Mouse (Mus musculus): Measurements from ENCODE around the gene Cldn10. TPM values are rescaled to one million over a fixed set of nuclear protein-coding genes. Genes with fewer than 3 reads are reported as not detected.
"Not testable (repeated sequence)": the region's sequence is repeated elsewhere in the genome, so short reads cannot be mapped to it uniquely, and the experiment has no call there.

Cldn10 gene
- 1 to 10 TPM; 1.3 to 1.5 TPM for total RNA-seq (2021)
- long read RNA-seq, experiment 1, partial matches to known transcripts, result 0 of 1 reads
- long read RNA-seq, experiment 1, other reads (novel, unspliced or antisense), result 1 of 1 reads
- long read RNA-seq, experiment 2, partial matches to known transcripts, result 0 of 1 reads
- long read RNA-seq, experiment 2, other reads (novel, unspliced or antisense), result 0 of 1 reads

GRCm38 (mm10) chr14:118787621-118788020 is at the start of gene Cldn10:
Gene Cldn10, plus strand, starts transcription at chr14:118787908.
- no peak for DNase-seq (ENCODE audit: low spot score in 2 of 2)

- no peak for DNase-seq (ENCODE audit: low spot score in 2 of 2)
Observed at GRCm38 (mm10) chr14:118741780-118742179, 45.9 kb upstream of the Cldn10 start.

- no peak for DNase-seq (ENCODE audit: low spot score in 2 of 2)
Observed at GRCm38 (mm10) chr14:118742862-118743261, 44.8 kb upstream of the Cldn10 start.

GRCm38 (mm10) chr14:118749068-118749467 is 38.6 kb upstream of the Cldn10 start:
- DNase-seq (ENCODE audit: low spot score in 2 of 2), result no peak

GRCm38 (mm10) chr14:118749715-118750114 is 38.0 kb upstream of the Cldn10 start:
- no peak for DNase-seq (ENCODE audit: low spot score in 2 of 2)

GRCm38 (mm10) chr14:118750505-118751192 is 37.1 kb upstream of the Cldn10 start:
- DNase-seq (ENCODE audit: low spot score in 2 of 2), result no peak

- DNase-seq (ENCODE audit: low spot score in 2 of 2), result no peak
Observed at GRCm38 (mm10) chr14:118751193-118751753, 36.4 kb upstream of the Cldn10 start.

- no peak for DNase-seq (ENCODE audit: low spot score in 2 of 2)
Observed at GRCm38 (mm10) chr14:118756015-118756414, 31.7 kb upstream of the Cldn10 start.

GRCm38 (mm10) chr14:118756566-118756965 is 31.1 kb upstream of the Cldn10 start:
- DNase-seq (ENCODE audit: low spot score in 2 of 2), result no peak

- DNase-seq (ENCODE audit: low spot score in 2 of 2), result not testable (repeated sequence)
Observed at GRCm38 (mm10) chr14:118763362-118763761, 24.3 kb upstream of the Cldn10 start.

- no peak for DNase-seq (ENCODE audit: low spot score in 2 of 2)
Observed at GRCm38 (mm10) chr14:118763917-118764495, 23.7 kb upstream of the Cldn10 start.

- no peak for DNase-seq (ENCODE audit: low spot score in 2 of 2)
Observed at GRCm38 (mm10) chr14:118765306-118765705, 22.4 kb upstream of the Cldn10 start.

- no peak for DNase-seq (ENCODE audit: low spot score in 2 of 2)
Observed at GRCm38 (mm10) chr14:118765951-118766350, 21.8 kb upstream of the Cldn10 start.

- DNase-seq (ENCODE audit: low spot score in 2 of 2), result no peak
Observed at GRCm38 (mm10) chr14:118766368-118766767, 21.3 kb upstream of the Cldn10 start.

- peak; percentile 77 to 80 for DNase-seq (ENCODE audit: low spot score in 2 of 2)
Observed at GRCm38 (mm10) chr14:118767673-118768353, 19.9 kb upstream of the Cldn10 start.

- no peak for DNase-seq (ENCODE audit: low spot score in 2 of 2)
Observed at GRCm38 (mm10) chr14:118768354-118768713, 19.4 kb upstream of the Cldn10 start.

- DNase-seq (ENCODE audit: low spot score in 2 of 2), result no peak
Observed at GRCm38 (mm10) chr14:118773668-118774067, 14.0 kb upstream of the Cldn10 start.

- DNase-seq (ENCODE audit: low spot score in 2 of 2), result peak in 1 of 2 experiments; percentile 15
Observed at GRCm38 (mm10) chr14:118774507-118775428, 12.9 kb upstream of the Cldn10 start.

GRCm38 (mm10) chr14:118775554-118775953 is 12.2 kb upstream of the Cldn10 start:
- DNase-seq (ENCODE audit: low spot score in 2 of 2), result no peak

GRCm38 (mm10) chr14:118776372-118776771 is 11.3 kb upstream of the Cldn10 start:
- DNase-seq (ENCODE audit: low spot score in 2 of 2), result no peak
